Mouse (Mus musculus) ovary, postnatal 10 days (tissue): Measurements from ENCODE around the gene Scgb2b19.
"Not testable (repeated sequence)": the region's sequence is repeated elsewhere in the genome, so short reads cannot be mapped to it uniquely, and the experiment has no call there.

Source experiments
- DNase-seq: peaks from one replicate; pipeline ENCODE4 v3.0.0; 2022; ENCODE audit warnings: low spot score

Gene Scgb2b19

DNA sequence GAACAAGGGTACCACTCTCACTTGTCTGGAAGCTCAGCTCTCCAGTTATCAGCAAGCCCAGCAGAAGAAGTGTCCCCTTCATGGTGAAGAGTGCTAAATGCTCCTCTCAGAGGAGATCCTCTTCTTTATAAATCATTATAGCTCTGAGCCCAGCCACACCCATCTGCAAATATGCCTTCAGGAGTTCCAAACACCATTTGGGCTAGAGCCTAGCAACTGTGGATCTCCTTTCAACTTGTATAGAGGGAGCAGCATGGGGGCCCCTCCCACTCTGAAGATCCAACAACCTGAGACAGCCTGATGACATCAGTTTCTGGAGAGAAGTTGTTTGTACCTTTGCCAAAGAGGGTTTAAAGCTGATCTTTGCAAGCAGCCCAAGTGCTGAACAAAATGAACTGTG, at the start of gene Scgb2b19:
Gene Scgb2b19, minus strand, starts transcription at position 101 of the 400 bp plus-strand sequence.
- DNase-seq, result not testable (repeated sequence)

DNA sequence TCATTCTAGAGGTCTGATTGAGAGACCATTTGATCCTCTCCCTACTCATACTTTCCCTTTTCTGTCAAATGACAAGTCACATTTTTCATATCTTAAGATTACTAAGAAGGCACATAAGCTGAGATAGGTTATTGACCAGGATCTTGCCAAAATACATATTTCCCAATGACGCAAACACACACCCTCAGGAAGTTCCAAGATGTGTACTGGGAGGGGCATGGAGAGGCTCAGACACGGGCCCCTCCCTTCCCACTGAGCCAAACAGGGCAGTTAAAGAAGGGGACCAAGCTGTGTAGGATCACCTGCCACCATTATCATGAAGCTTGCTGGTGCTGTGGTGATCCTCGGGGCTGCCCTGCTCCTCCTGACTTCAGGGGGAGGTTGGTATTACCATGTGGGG, 6.9 kb upstream of the Scgb2b19 start, which contains the start of gene Scgb1b19:
Gene Scgb1b19, plus strand, starts transcription at position 301 of the 400 bp plus-strand sequence.
- not testable (repeated sequence) for DNase-seq
